In the genomic region with DNA sequence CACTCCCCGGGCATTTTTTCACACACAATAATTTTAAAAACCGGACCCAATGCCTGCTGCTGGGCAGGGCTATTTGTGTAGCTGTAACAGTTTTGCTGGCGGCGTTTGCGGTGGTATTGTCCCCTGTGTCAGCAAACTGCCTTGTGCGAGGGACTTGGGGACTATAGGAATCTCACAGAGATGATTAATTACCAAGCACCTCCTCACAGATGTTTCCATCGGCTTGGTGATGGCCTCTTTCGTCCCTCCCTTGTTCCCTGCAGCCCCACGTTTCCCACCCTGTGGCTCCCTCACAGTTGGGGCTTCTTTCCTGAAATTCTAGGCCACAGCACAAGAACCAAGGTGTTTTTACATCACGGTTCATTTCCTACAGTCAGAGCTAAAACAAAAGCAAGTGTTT, we compare ENCODE assay signal across 13 mouse cellular contexts.
A peak's percentile ranks its signal among the peaks of the same experiment; 100 is the strongest.
DNase-seq lines count a peak whose midpoint lies in the region; ATAC-seq and TF ChIP-seq lines count a peak whose summit lies in the region.
"Had no signal": no experiment of that assay in that cellular context is flagged by ENCODE, and none has a peak within 500 bp of the region (broad histone marks: within the 10 kb centered on the region; RNA-seq: fewer than 3 reads in every experiment).

No protein-coding gene starts in this region.

- H3K36me3 ChIP-seq in forebrain, embryonic 12.5 days (replicated peaks) = no peaks in the 10 kb centered on the region
- no peaks in the 10 kb centered on the region for H3K36me3 ChIP-seq in forebrain, embryonic 15.5 days
- no peaks in the 10 kb centered on the region for H3K36me3 ChIP-seq in midbrain, embryonic 10.5 days
- H3K36me3 ChIP-seq in midbrain, postnatal 0 days (ENCODE audit: insufficient read depth, low read length) = no peaks in the 10 kb centered on the region
- no peaks in the 10 kb centered on the region for H3K36me3 ChIP-seq in hindbrain, postnatal 0 days (ENCODE audit: insufficient read depth, low read length)
- H3K36me3 ChIP-seq: heart, embryonic 13.5 days had no signal

- DNase-seq in midbrain, embryonic 10.5 days (ENCODE audit: low spot score) = no peak
- DNase-seq in midbrain, postnatal 0 days (ENCODE audit: low spot score) = no peak
- DNase-seq in hindbrain, postnatal 0 days (ENCODE audit: low spot score) = no peak
- peak; percentile 33 for DNase-seq in retina, postnatal 1 day
- no peak for DNase-seq in urinary bladder, postnatal 25 days (ENCODE audit: low spot score)
- DNase-seq: adrenal gland, postnatal 25 days; cerebellum, adult 11 months had no signal

- no peak overlapping the region for H3K27ac ChIP-seq in forebrain, embryonic 12.5 days
- H3K27ac ChIP-seq in forebrain, embryonic 15.5 days (replicated peaks) = no peak overlapping the region
- H3K27ac ChIP-seq in midbrain, embryonic 10.5 days (replicated peaks) = peak overlapping the region; percentile 71
- H3K27ac ChIP-seq in midbrain, postnatal 0 days (ENCODE audit: low read depth, low read length) = no peak overlapping the region
- H3K27ac ChIP-seq in hindbrain, postnatal 0 days = no peak overlapping the region
- H3K27ac ChIP-seq: heart, embryonic 13.5 days had no signal

- no peak overlapping the region for H3K4me3 ChIP-seq in forebrain, embryonic 12.5 days (replicated peaks)
- H3K4me3 ChIP-seq in forebrain, embryonic 15.5 days = no peak overlapping the region
- H3K4me3 ChIP-seq in midbrain, embryonic 10.5 days = no peak overlapping the region; the same call in 1 of the 2 replicates
- no peak overlapping the region for H3K4me3 ChIP-seq in midbrain, postnatal 0 days (ENCODE audit: low read depth, low read length)
- H3K4me3 ChIP-seq in hindbrain, postnatal 0 days (ENCODE audit: low read length) = no peak overlapping the region
- H3K4me3 ChIP-seq: erythroblast, embryonic 14.5 days; heart, embryonic 13.5 days had no signal

- H3K9ac ChIP-seq in forebrain, embryonic 12.5 days = no peak overlapping the region
- no peak overlapping the region for H3K9ac ChIP-seq in forebrain, embryonic 15.5 days (replicated peaks)
- H3K9ac ChIP-seq in midbrain, postnatal 0 days (replicated peaks; ENCODE audit: low read length, poor library complexity, severe bottlenecking) = no peak overlapping the region
- no peak overlapping the region for H3K9ac ChIP-seq in hindbrain, postnatal 0 days (replicated peaks; ENCODE audit: low read length)
- H3K9ac ChIP-seq: heart, embryonic 13.5 days had no signal

- peak overlapping the region; percentile 21; the same call in 1 of the 2 replicates for H3K4me2 ChIP-seq in forebrain, embryonic 12.5 days
- H3K4me2 ChIP-seq in forebrain, embryonic 15.5 days (replicated peaks) = no peak overlapping the region
- H3K4me2 ChIP-seq in midbrain, postnatal 0 days (ENCODE audit: low read depth, low read length, poor library complexity, severe bottlenecking) = no peak overlapping the region
- H3K4me2 ChIP-seq in hindbrain, postnatal 0 days (ENCODE audit: low read depth, low read length) = peak overlapping the region; percentile 18; the same call in 1 of the 2 replicates
- H3K4me2 ChIP-seq: heart, embryonic 13.5 days; liver, embryonic 11.5 days had no signal

- WGBS in forebrain, embryonic 12.5 days = 30% methylated on average over 10 of the region's 10 CpGs
- WGBS in forebrain, embryonic 15.5 days = 16% methylated on average over 10 of the region's 10 CpGs
- WGBS in midbrain, embryonic 10.5 days = 51% methylated on average over 10 of the region's 10 CpGs
- 35% methylated on average over 10 of the region's 10 CpGs for WGBS in midbrain, postnatal 0 days
- WGBS in hindbrain, postnatal 0 days = 13% methylated on average over 10 of the region's 10 CpGs

- ATAC-seq in forebrain, embryonic 12.5 days (ENCODE audit: low FRiP score) = peak; percentile 5; the same call in 1 of the 2 replicates
- no peak for ATAC-seq in forebrain, embryonic 15.5 days (replicated peaks)
- no peak for ATAC-seq in midbrain, postnatal 0 days (ENCODE audit: low FRiP score)
- ATAC-seq in hindbrain, postnatal 0 days = peak; percentile 11; the same call in 1 of the 2 replicates
- ATAC-seq in cerebellum, adult (ENCODE audit: insufficient number of reproducible peaks, low FRiP score, low TSS enrichment) = no peak

- no peaks in the 10 kb centered on the region for H3K27me3 ChIP-seq in forebrain, embryonic 12.5 days
- no peaks in the 10 kb centered on the region for H3K27me3 ChIP-seq in forebrain, embryonic 15.5 days
- H3K27me3 ChIP-seq in midbrain, embryonic 10.5 days (ENCODE audit: low read depth, poor library complexity, severe bottlenecking) = peaks cover 3% of the 10 kb centered on the region; the same call in 1 of the 2 replicates
- no peaks in the 10 kb centered on the region for H3K27me3 ChIP-seq in midbrain, postnatal 0 days (ENCODE audit: insufficient read depth, low read length)
- H3K27me3 ChIP-seq in hindbrain, postnatal 0 days (ENCODE audit: insufficient read depth, low read length) = no peaks in the 10 kb centered on the region

- peaks cover 20% of the 10 kb centered on the region for H3K4me1 ChIP-seq in forebrain, embryonic 12.5 days
- H3K4me1 ChIP-seq in forebrain, embryonic 15.5 days = peaks cover 12% of the 10 kb centered on the region
- peaks cover 39% of the 10 kb centered on the region for H3K4me1 ChIP-seq in midbrain, embryonic 10.5 days
- H3K4me1 ChIP-seq in midbrain, postnatal 0 days (ENCODE audit: insufficient read depth, low read length) = 0 out of 2 replicates have a peak, but pooled peaks cover 7% of the 10 kb centered on the region
- peaks cover 4% of the 10 kb centered on the region; the same call in 1 of the 2 replicates for H3K4me1 ChIP-seq in hindbrain, postnatal 0 days (ENCODE audit: insufficient read depth, low read length)

- H3K9me3 ChIP-seq in forebrain, embryonic 12.5 days = no peaks in the 10 kb centered on the region
- H3K9me3 ChIP-seq in forebrain, embryonic 15.5 days = no peaks in the 10 kb centered on the region
- no peaks in the 10 kb centered on the region for H3K9me3 ChIP-seq in midbrain, embryonic 10.5 days (replicated peaks)
- H3K9me3 ChIP-seq in midbrain, postnatal 0 days (ENCODE audit: low read length) = no peaks in the 10 kb centered on the region
- H3K9me3 ChIP-seq in hindbrain, postnatal 0 days (ENCODE audit: low read length) = no peaks in the 10 kb centered on the region
- H3K9me3 ChIP-seq: heart, embryonic 13.5 days had no signal

- TF ChIP-seq CTCF in midbrain, postnatal 0 days (IDR thresholded peaks at IDR 0.05) = no peak
- no peak for TF ChIP-seq CTCF in hindbrain, postnatal 0 days (IDR thresholded peaks at IDR 0.05; ENCODE audit: low read depth)

Comparison
In these comparisons a context has a peak if more than half of its experiments do, and no peak if none do; other contexts are left out.
1. ATAC-seq: peak in forebrain, embryonic 12.5 days (single experiment) and hindbrain, postnatal 0 days (single experiment); none in forebrain, embryonic 15.5 days (single experiment), midbrain, postnatal 0 days (single experiment) and cerebellum, adult (single experiment).
2. H3K4me2 ChIP-seq: peak in forebrain, embryonic 12.5 days (single experiment) and hindbrain, postnatal 0 days (single experiment); none in forebrain, embryonic 15.5 days (single experiment) and midbrain, postnatal 0 days (single experiment).